Mouse (Mus musculus): ENCODE data around the gene Dgkg.

The Dgkg gene

GRCm38 (mm10) chr16:22505656-22506055 is 151.4 kb downstream of the Dgkg start:
- in situ Hi-C loops (cut with MboI, MseI) = loop anchor here in 1 of 2 experiments (10.0 kb wide), 1 partner anchor 1369 kb away; no protein-coding TSS in a partner anchor

GRCm38 (mm10) chr16:22504851-22505250 is 152.2 kb downstream of the Dgkg start:
- in situ Hi-C loops (cut with MboI, MseI) = loop anchor here in 1 of 2 experiments (10.0 kb wide), 1 partner anchor 1370 kb away; no protein-coding TSS in a partner anchor

GRCm38 (mm10) chr16:22504049-22504448 is 153.0 kb downstream of the Dgkg start:
- in situ Hi-C loops (cut with MboI, MseI) = loop anchor here in 1 of 2 experiments (10.0 kb wide), 1 partner anchor 1371 kb away; no protein-coding TSS in a partner anchor

GRCm38 (mm10) chr16:22503467-22503866 is 153.6 kb downstream of the Dgkg start:
- in situ Hi-C loops (cut with MboI, MseI) = loop anchor here in 1 of 2 experiments (10.0 kb wide), 1 partner anchor 1371 kb away; no protein-coding TSS in a partner anchor

GRCm38 (mm10) chr16:22501855-22502254 is 155.2 kb downstream of the Dgkg start:
- in situ Hi-C loops (cut with MboI, MseI) = loop anchor here in 1 of 2 experiments (10.0 kb wide), 1 partner anchor 1373 kb away; no protein-coding TSS in a partner anchor

GRCm38 (mm10) chr16:22500561-22500960 is 156.5 kb downstream of the Dgkg start:
- in situ Hi-C loops (cut with MboI, MseI) = loop anchor here in 1 of 2 experiments (10.0 kb wide), 1 partner anchor 1374 kb away; no protein-coding TSS in a partner anchor

- in situ Hi-C loops (cut with MboI, MseI) = loop anchor here in 1 of 2 experiments (10.0 kb wide), 1 partner anchor 1375 kb away; no protein-coding TSS in a partner anchor
Observed at GRCm38 (mm10) chr16:22499951-22500350, 157.1 kb downstream of the Dgkg start.

- in situ Hi-C loops (cut with MboI, MseI) = no loop called here
Observed at GRCm38 (mm10) chr16:22499447-22499846, 157.6 kb downstream of the Dgkg start.

- in situ Hi-C loops (cut with MboI, MseI) = no loop called here
Observed at GRCm38 (mm10) chr16:22497976-22498375, 159.0 kb downstream of the Dgkg start.

GRCm38 (mm10) chr16:22495259-22495658 is 161.8 kb downstream of the Dgkg start:
- in situ Hi-C loops (cut with MboI, MseI) = no loop called here

GRCm38 (mm10) chr16:22494815-22495214 is 162.2 kb downstream of the Dgkg start:
- in situ Hi-C loops (cut with MboI, MseI) = no loop called here

- in situ Hi-C loops (cut with MboI, MseI) = no loop called here
Observed at GRCm38 (mm10) chr16:22493396-22493795, 163.6 kb downstream of the Dgkg start.

- in situ Hi-C loops (cut with MboI, MseI) = no loop called here
Observed at GRCm38 (mm10) chr16:22491446-22492166, 165.4 kb downstream of the Dgkg start.

- in situ Hi-C loops (cut with MboI, MseI) = loop anchor here in 1 of 2 experiments (5.0 kb wide), 1 partner anchor 87 kb away; no protein-coding TSS in a partner anchor
Observed at GRCm38 (mm10) chr16:22483900-22484299, 173.1 kb downstream of the Dgkg start.

GRCm38 (mm10) chr16:22479322-22479721 is 177.7 kb downstream of the Dgkg start:
- in situ Hi-C loops (cut with MboI, MseI) = no loop called here

GRCm38 (mm10) chr16:22471728-22472127 is 185.3 kb downstream of the Dgkg start:
- in situ Hi-C loops (cut with MboI, MseI) = no loop called here

GRCm38 (mm10) chr16:22469385-22469784 is 187.6 kb downstream of the Dgkg start:
- in situ Hi-C loops (cut with MboI, MseI) = loop anchor here in 1 of 2 experiments (10.0 kb wide), 1 partner anchor 55 kb away; no protein-coding TSS in a partner anchor

- in situ Hi-C loops (cut with MboI, MseI) = loop anchor here in 1 of 2 experiments (10.0 kb wide), 1 partner anchor 58 kb away; no protein-coding TSS in a partner anchor
Observed at GRCm38 (mm10) chr16:22467111-22467510, 189.9 kb downstream of the Dgkg start.

GRCm38 (mm10) chr16:22466381-22466780 is 190.6 kb downstream of the Dgkg start:
- in situ Hi-C loops (cut with MboI, MseI) = loop anchor here in 1 of 2 experiments (10.0 kb wide), 1 partner anchor 58 kb away; no protein-coding TSS in a partner anchor

- in situ Hi-C loops (cut with MboI, MseI) = loop anchor here (5.0 to 10.0 kb wide), 2 partner anchors 60 to 63 kb away; no protein-coding TSS in a partner anchor
Observed at GRCm38 (mm10) chr16:22462220-22462619, 194.8 kb downstream of the Dgkg start.

- in situ Hi-C loops (cut with MboI, MseI) = loop anchor here (5.0 to 10.0 kb wide), 2 partner anchors 61 to 63 kb away; no protein-coding TSS in a partner anchor
Observed at GRCm38 (mm10) chr16:22461728-22462127, 195.3 kb downstream of the Dgkg start.

- in situ Hi-C loops (cut with MboI, MseI) = loop anchor here (5.0 to 10.0 kb wide), 2 partner anchors 61 to 64 kb away; no protein-coding TSS in a partner anchor
Observed at GRCm38 (mm10) chr16:22460960-22461359, 196.1 kb downstream of the Dgkg start.
